Mouse (Mus musculus) lung, adult 2 months (tissue): ENCODE measurements around the gene Fmnl3. TPM values are rescaled to one million over a fixed set of nuclear protein-coding genes. Genes with fewer than 3 reads are reported as not detected.

ENCODE experiments used
- DNase-seq: peaks from one replicate; pipeline ENCODE4 v3.0.0; 2022
- H3K4me1 ChIP-seq: fragments of 200-500 bp; 2 replicates; pipeline ENCODE4 v1.6.1; 2011; ENCODE audit warnings: low read length; ENCODE audit not compliant: control insufficient read depth, insufficient read depth
- H3K4me3 ChIP-seq: fragments of 200-500 bp; replicated peaks from 2 replicates; pipeline ENCODE3; 2011; ENCODE audit warnings: low read depth, mild to moderate bottlenecking, control low read depth, low read length; ENCODE audit errors: extremely low read depth
- CTCF ChIP-seq: fragments of 200-500 bp; IDR thresholded peaks from 2 replicates; pipeline ENCODE4 v1.5.1; 2011; ENCODE audit warnings: mild to moderate bottlenecking, low read length, control low read depth; ENCODE audit not compliant: insufficient read depth
- POLR2A ChIP-seq: fragments of 200-500 bp; IDR thresholded peaks from 2 replicates; pipeline ENCODE4 v1.6.1; 2011; ENCODE audit warnings: low read depth, mild to moderate bottlenecking, control low read depth, low read length, borderline replicate concordance; ENCODE audit errors: extremely low read depth
- WGBS: fragments of 180-500 bp; shearing (Covaris S2); methylation state at CpG from one replicate; pipeline ENCODE4 v1.1.7; 2018; 5-methylcytosine and 5-hydroxymethylcytosine counted together
- polyA plus RNA-seq: library from polyadenylated mRNA; depleted of rRNA; stranded (reverse); fragments of >200 nt; gene quantifications from 2 replicates; pipeline ENCODE4 v1.2.3, GENCODE M21; 2012; rRNA removed

Fmnl3 gene
- polyA plus RNA-seq, 1 experiment = 58.9 TPM

DNA sequence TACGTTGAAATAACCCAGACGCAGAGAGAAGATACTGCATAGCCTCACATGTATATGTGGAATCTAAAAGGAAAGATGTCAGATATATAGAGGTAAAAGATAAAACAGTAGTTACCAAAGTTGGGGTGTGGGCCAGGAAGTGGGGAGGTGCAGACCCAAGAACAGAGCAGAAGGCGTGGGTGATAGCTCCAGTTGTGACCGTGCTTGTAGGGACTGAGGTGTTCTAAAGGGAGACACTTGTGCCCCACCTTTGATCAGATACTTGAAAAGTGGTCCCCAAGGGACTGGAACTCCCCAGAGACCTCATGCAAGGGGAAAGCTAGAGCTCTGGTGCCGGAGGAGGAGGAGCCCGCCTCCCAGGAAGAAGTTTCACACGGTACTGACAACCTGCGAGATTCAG is 94.2 kb downstream of the Fmnl3 start:
- no peak overlapping the region for H3K4me3 ChIP-seq
- H3K4me1 ChIP-seq = no peaks in the 10 kb centered on the region
- 82% methylated on average over 8 of the region's 8 CpGs for WGBS
- no peak for DNase-seq
- TF ChIP-seq POLR2A (no peak), CTCF (no peak)

Other genes starting within 250 kb of the Fmnl3 start
- gene Spats2, start 244.6 kb downstream of the Fmnl3 start, polyA plus RNA-seq = 7.1 and 10.6 TPM in 2 replicates
- gene Kcnh3, start 145.6 kb downstream of the Fmnl3 start, polyA plus RNA-seq = 4.8 and 5.0 TPM in 2 replicates
- gene Mcrs1, start 118.5 kb downstream of the Fmnl3 start, polyA plus RNA-seq = 59.2 and 65.6 TPM in 2 replicates
- 68.1 and 76.5 TPM in 2 replicates for gene Prpf40b, start 75.4 kb downstream of the Fmnl3 start, polyA plus RNA-seq
- gene Fam186b, start 74.6 kb downstream of the Fmnl3 start, polyA plus RNA-seq = 0.05 TPM in 1 of 2 replicates, not detected in the other
- gene Tmbim6, start 22.4 kb upstream of the Fmnl3 start, polyA plus RNA-seq = 1,026 and 1,059 TPM in 2 replicates
- gene Nckap5l, start 87.3 kb upstream of the Fmnl3 start, polyA plus RNA-seq = 13.0 and 13.4 TPM in 2 replicates
- gene Bcdin3d, start 104.2 kb upstream of the Fmnl3 start, polyA plus RNA-seq = 5.0 and 5.2 TPM in 2 replicates
- gene Faim2, start 157.7 kb upstream of the Fmnl3 start, polyA plus RNA-seq = 17.4 and 29.7 TPM in 2 replicates
- 1.1 and 1.3 TPM in 2 replicates for gene Aqp2, start 208.6 kb upstream of the Fmnl3 start, polyA plus RNA-seq
- gene Aqp5, start 220.3 kb upstream of the Fmnl3 start, polyA plus RNA-seq = 511 and 692 TPM in 2 replicates
- gene Aqp6, start 230.9 kb upstream of the Fmnl3 start, polyA plus RNA-seq = not detected in 2 replicates